Mouse (Mus musculus) midbrain, embryonic 15.5 days (tissue): Measurements from ENCODE around the gene Gss. TPM values are rescaled to one million over a fixed set of nuclear protein-coding genes. Genes with fewer than 3 reads are reported as not detected.

ENCODE experiments used
- ATAC-seq: fragments of 200-750 bp; cut with Nextera tagmentation; replicated peaks from 2 replicates; pipeline ENCODE4 v1.8.0; 2017; ENCODE audit warnings: moderate TSS enrichment
- H3K27ac ChIP-seq: fragments of 300-500 bp; sonication (generic); 2 replicates; pipeline ENCODE4 v1.5.1; 2015; ENCODE audit warnings: mild to moderate bottlenecking, inconsistent platforms
- H3K27me3 ChIP-seq: fragments of 300-500 bp; sonication (generic); replicated peaks from 2 replicates; pipeline ENCODE4 v1.6.1; 2015; ENCODE audit warnings: inconsistent platforms
- H3K36me3 ChIP-seq: fragments of 300-500 bp; sonication (generic); replicated peaks from 2 replicates; pipeline ENCODE4 v1.6.1; 2015; ENCODE audit warnings: inconsistent platforms
- H3K4me1 ChIP-seq: fragments of 300-500 bp; sonication (generic); 2 replicates; pipeline ENCODE4 v1.6.1; 2015; ENCODE audit warnings: inconsistent platforms
- H3K4me2 ChIP-seq: fragments of 300-500 bp; sonication (generic); 2 replicates; pipeline ENCODE4 v1.6.1; 2015; ENCODE audit warnings: inconsistent platforms, mild to moderate bottlenecking, moderate library complexity
- H3K4me3 ChIP-seq: fragments of 300-500 bp; sonication (generic); 2 replicates; pipeline ENCODE4 v1.5.1; 2015; ENCODE audit warnings: mild to moderate bottlenecking, inconsistent platforms
- H3K9ac ChIP-seq: fragments of 300-500 bp; sonication (generic); 2 replicates; pipeline ENCODE4 v1.6.1; 2015; ENCODE audit warnings: mild to moderate bottlenecking, inconsistent platforms
- H3K9me3 ChIP-seq: fragments of 300-500 bp; sonication (generic); 2 replicates; pipeline ENCODE4 v1.6.1; 2016; ENCODE audit warnings: inconsistent platforms
- WGBS: fragments of 180-500 bp; shearing (Covaris S2); methylation state at CpG from one replicate; pipeline ENCODE4 v1.1.7; 2015; ENCODE audit warnings: mixed read lengths; 5-methylcytosine and 5-hydroxymethylcytosine counted together
- polyA plus RNA-seq: library from polyadenylated mRNA; unstranded; fragments of >200 nt; fragmentation: Nextera tagmentation; extraction: Ambion mirVana; gene quantifications from 2 replicates; pipeline ENCODE4 v1.2.1, GENCODE M21; 2015

Gss gene
- polyA plus RNA-seq, 1 experiment from 2014 or later, result 16.3 TPM

- Histone ChIP-seq H3K27me3 (peaks cover 60% of the 10 kb centered on the region), H3K4me3 (no peak overlapping the region), H3K4me2 (no peak overlapping the region), H3K9me3 (no peaks in the 10 kb centered on the region), H3K9ac (no peak overlapping the region), H3K27ac (no peak overlapping the region), H3K36me3 (peaks cover 20% of the 10 kb centered on the region), H3K4me1 (peaks cover 17% of the 10 kb centered on the region)
- 32% methylated on average over 20 of the region's 20 CpGs for WGBS
- ATAC-seq, result no peak
These were observed 37.5 kb upstream of the Gss start for GRCm38 (mm10) chr2:155630153-155630552.

- Histone ChIP-seq H3K36me3 (peaks cover 13% of the 10 kb centered on the region; the same call in 1 of the 2 replicates), H3K27me3 (peaks cover 57% of the 10 kb centered on the region), H3K4me3 (peak overlapping the region; percentile 36), H3K9ac (peak overlapping the region; percentile 36), H3K4me1 (peaks cover 17% of the 10 kb centered on the region), H3K27ac (peak overlapping the region; percentile 21; the same call in 1 of the 2 replicates), H3K4me2 (peak overlapping the region; percentile 69), H3K9me3 (no peaks in the 10 kb centered on the region)
- ATAC-seq, result peak; percentile 65
- 2% methylated on average over 34 of the region's 35 CpGs for WGBS
These were observed 36.6 kb upstream of the Gss start for GRCm38 (mm10) chr2:155629231-155629661.

- ATAC-seq, result no peak
- H3K4me1 ChIP-seq, result peaks cover 17% of the 10 kb centered on the region
- peak overlapping the region; percentile 69; the same call in 1 of the 2 replicates for H3K4me2 ChIP-seq
- H3K36me3 ChIP-seq, result peaks cover 5% of the 10 kb centered on the region; the same call in 1 of the 2 replicates
- H3K9ac ChIP-seq, result no peak overlapping the region
- peaks cover 57% of the 10 kb centered on the region for H3K27me3 ChIP-seq
- H3K9me3 ChIP-seq, result no peaks in the 10 kb centered on the region
- 79% methylated on average over 13 of the region's 13 CpGs for WGBS
- H3K4me3 ChIP-seq, result no peak overlapping the region
- no peak overlapping the region for H3K27ac ChIP-seq
These were observed 35.9 kb upstream of the Gss start for GRCm38 (mm10) chr2:155628519-155628918.

GRCm38 (mm10) chr2:155628112-155628511 is 35.5 kb upstream of the Gss start:
- Histone ChIP-seq H3K4me1 (peaks cover 17% of the 10 kb centered on the region), H3K27me3 (peaks cover 54% of the 10 kb centered on the region), H3K27ac (no peak overlapping the region), H3K9ac (no peak overlapping the region), H3K4me3 (no peak overlapping the region), H3K4me2 (no peak overlapping the region), H3K36me3 (peaks cover 4% of the 10 kb centered on the region; the same call in 1 of the 2 replicates), H3K9me3 (no peaks in the 10 kb centered on the region)
- no peak for ATAC-seq
- WGBS, result 89% methylated on average over 9 of the region's 9 CpGs

GRCm38 (mm10) chr2:155627030-155627738 is 34.6 kb upstream of the Gss start:
- Histone ChIP-seq H3K27ac (no peak overlapping the region), H3K4me1 (peaks cover 17% of the 10 kb centered on the region), H3K9ac (no peak overlapping the region), H3K9me3 (no peaks in the 10 kb centered on the region), H3K4me3 (no peak overlapping the region), H3K36me3 (peaks cover 4% of the 10 kb centered on the region; the same call in 1 of the 2 replicates), H3K27me3 (peaks cover 44% of the 10 kb centered on the region), H3K4me2 (no peak overlapping the region)
- ATAC-seq, result no peak
- 48% methylated on average over 21 of the region's 21 CpGs for WGBS

GRCm38 (mm10) chr2:155626277-155626676 is 33.7 kb upstream of the Gss start:
- no peaks in the 10 kb centered on the region for H3K9me3 ChIP-seq
- no peak overlapping the region for H3K4me2 ChIP-seq
- no peak overlapping the region for H3K27ac ChIP-seq
- peaks cover 35% of the 10 kb centered on the region for H3K27me3 ChIP-seq
- no peak overlapping the region for H3K4me3 ChIP-seq
- H3K4me1 ChIP-seq, result peaks cover 17% of the 10 kb centered on the region
- no peak overlapping the region for H3K9ac ChIP-seq
- H3K36me3 ChIP-seq, result no peaks in the 10 kb centered on the region
- no peak for ATAC-seq
- 57% methylated on average over 15 of the region's 15 CpGs for WGBS

- WGBS, result 40% methylated on average over 10 of the region's 10 CpGs
- no peak overlapping the region for H3K4me2 ChIP-seq
- H3K36me3 ChIP-seq, result no peaks in the 10 kb centered on the region
- H3K9me3 ChIP-seq, result no peaks in the 10 kb centered on the region
- no peak overlapping the region for H3K9ac ChIP-seq
- peaks cover 20% of the 10 kb centered on the region for H3K27me3 ChIP-seq
- no peak overlapping the region for H3K4me3 ChIP-seq
- peaks cover 12% of the 10 kb centered on the region for H3K4me1 ChIP-seq
- no peak overlapping the region for H3K27ac ChIP-seq
- ATAC-seq, result no peak
These were observed 32.1 kb upstream of the Gss start for GRCm38 (mm10) chr2:155624730-155625129.

GRCm38 (mm10) chr2:155623996-155624395 is 31.4 kb upstream of the Gss start:
- peaks cover 18% of the 10 kb centered on the region for H3K27me3 ChIP-seq
- H3K4me3 ChIP-seq, result no peak overlapping the region
- no peak overlapping the region for H3K27ac ChIP-seq
- peaks cover 4% of the 10 kb centered on the region for H3K4me1 ChIP-seq
- H3K9me3 ChIP-seq, result no peaks in the 10 kb centered on the region
- no peak overlapping the region for H3K4me2 ChIP-seq
- WGBS, result 88% methylated on average over 6 of the region's 6 CpGs
- H3K9ac ChIP-seq, result no peak overlapping the region
- H3K36me3 ChIP-seq, result no peaks in the 10 kb centered on the region
- ATAC-seq, result no peak

GRCm38 (mm10) chr2:155622606-155623005 is 30.0 kb upstream of the Gss start:
- Histone ChIP-seq H3K9ac (no peak overlapping the region), H3K4me1 (no peaks in the 10 kb centered on the region), H3K4me2 (no peak overlapping the region), H3K27ac (no peak overlapping the region), H3K36me3 (no peaks in the 10 kb centered on the region), H3K27me3 (peaks cover 4% of the 10 kb centered on the region; the same call in 1 of the 2 replicates), H3K9me3 (no peaks in the 10 kb centered on the region), H3K4me3 (no peak overlapping the region)
- 28% methylated on average over 11 of the region's 11 CpGs for WGBS
- no peak for ATAC-seq

GRCm38 (mm10) chr2:155619817-155620216 is 27.2 kb upstream of the Gss start:
- ATAC-seq, result 0 out of 2 replicates have a peak, but pooled peaks have one; percentile 65
- Histone ChIP-seq H3K9ac (no peak overlapping the region), H3K4me3 (no peak overlapping the region), H3K4me1 (no peaks in the 10 kb centered on the region), H3K4me2 (no peak overlapping the region), H3K36me3 (no peaks in the 10 kb centered on the region), H3K27ac (no peak overlapping the region), H3K27me3 (no peaks in the 10 kb centered on the region), H3K9me3 (no peaks in the 10 kb centered on the region)
- 24% methylated on average over 8 of the region's 8 CpGs for WGBS

GRCm38 (mm10) chr2:155616971-155617370 is 24.4 kb upstream of the Gss start:
- Histone ChIP-seq H3K27ac (no peak overlapping the region), H3K27me3 (0 out of 2 replicates have a peak, but pooled peaks cover 6% of the 10 kb centered on the region), H3K4me1 (peaks cover 4% of the 10 kb centered on the region; the same call in 1 of the 2 replicates), H3K9ac (no peak overlapping the region), H3K4me2 (no peak overlapping the region), H3K4me3 (no peak overlapping the region), H3K36me3 (no peaks in the 10 kb centered on the region), H3K9me3 (no peaks in the 10 kb centered on the region)
- 55% methylated on average over 6 of the region's 6 CpGs for WGBS
- ATAC-seq, result no peak

GRCm38 (mm10) chr2:155613953-155614352 is 21.3 kb upstream of the Gss start:
- H3K9ac ChIP-seq, result no peak overlapping the region
- no peak for ATAC-seq
- H3K4me1 ChIP-seq, result peaks cover 4% of the 10 kb centered on the region; the same call in 1 of the 2 replicates
- H3K36me3 ChIP-seq, result no peaks in the 10 kb centered on the region
- H3K4me2 ChIP-seq, result peak overlapping the region; percentile 42
- no peak overlapping the region for H3K27ac ChIP-seq
- H3K27me3 ChIP-seq, result 0 out of 2 replicates have a peak, but pooled peaks cover 6% of the 10 kb centered on the region
- WGBS, result 72% methylated on average over 8 of the region's 8 CpGs
- H3K9me3 ChIP-seq, result no peaks in the 10 kb centered on the region
- no peak overlapping the region for H3K4me3 ChIP-seq
